Mouse (Mus musculus): ENCODE results near the gene Shisal1.

The Shisal1 gene

DNA sequence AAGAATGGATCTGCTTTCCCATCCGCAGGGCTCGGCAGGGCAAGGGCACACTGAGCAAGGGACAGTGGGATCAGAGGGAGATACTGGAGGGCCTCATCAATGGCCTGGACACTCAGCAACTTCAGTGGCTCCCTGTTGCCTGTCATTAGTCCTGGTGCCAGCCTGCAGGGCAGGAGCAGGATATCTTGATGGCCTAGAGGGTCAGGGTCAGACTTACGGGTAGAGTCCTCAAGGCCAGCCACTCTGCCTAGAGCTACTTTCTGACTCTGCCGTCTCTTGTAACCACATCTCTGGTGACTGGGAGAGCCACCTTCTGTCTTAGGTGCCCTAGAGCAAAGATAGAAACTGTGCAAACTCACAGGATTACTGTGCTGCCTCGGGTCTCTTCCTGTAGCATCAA is 23.1 kb downstream of the Shisal1 start:
- no peak for DNase-seq

DNA sequence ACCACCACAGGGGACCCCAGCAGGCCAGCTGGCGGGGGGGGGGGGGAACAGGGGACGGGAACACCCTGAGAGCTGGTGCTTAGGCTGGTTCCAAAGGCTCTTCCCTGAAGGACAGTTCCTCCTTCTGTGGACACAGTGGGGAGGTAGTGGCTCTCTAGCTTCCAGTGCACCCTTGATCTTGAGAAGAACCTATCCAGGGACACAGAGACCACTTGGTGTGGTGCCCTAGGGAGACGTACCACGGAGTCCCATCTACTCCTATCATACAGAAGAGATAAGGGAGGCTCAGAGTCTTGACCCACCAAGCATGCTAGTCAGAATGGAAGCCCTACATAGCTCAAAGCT is 28.7 kb downstream of the Shisal1 start:
- no peak for DNase-seq

DNA sequence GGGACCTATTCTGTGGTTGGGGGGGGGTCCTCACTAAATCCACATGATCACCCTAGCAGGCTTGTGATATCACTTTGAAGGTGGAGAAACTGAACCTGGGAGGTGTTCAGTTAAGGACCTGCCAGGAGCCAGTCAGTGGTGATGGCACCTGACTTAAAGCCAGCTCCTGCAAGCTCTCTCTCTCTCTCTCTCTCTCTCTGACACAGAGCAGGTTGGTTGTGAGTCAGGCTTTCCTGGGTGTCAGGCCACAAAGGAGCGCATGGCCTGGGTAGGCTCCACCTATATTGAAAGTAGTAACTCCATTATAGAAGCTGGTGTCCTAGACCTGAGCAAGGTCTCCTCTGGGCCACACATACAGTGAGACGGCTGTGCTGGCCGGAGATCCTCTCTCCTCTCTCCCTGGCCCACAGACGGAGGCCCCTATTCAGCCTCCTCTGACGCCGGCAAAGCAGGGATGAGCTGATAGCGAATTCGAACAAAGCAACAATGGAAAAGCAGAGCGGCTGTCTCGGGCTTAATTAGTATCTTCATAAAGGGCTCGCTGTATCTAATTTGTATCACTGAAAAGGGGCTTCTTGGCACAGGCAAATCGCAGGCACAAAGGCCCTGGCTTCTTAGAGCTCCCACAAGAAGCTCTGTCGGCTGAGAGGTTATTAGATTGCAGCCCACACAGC is 29.2 kb downstream of the Shisal1 start:
- DNase-seq: no peak

DNA sequence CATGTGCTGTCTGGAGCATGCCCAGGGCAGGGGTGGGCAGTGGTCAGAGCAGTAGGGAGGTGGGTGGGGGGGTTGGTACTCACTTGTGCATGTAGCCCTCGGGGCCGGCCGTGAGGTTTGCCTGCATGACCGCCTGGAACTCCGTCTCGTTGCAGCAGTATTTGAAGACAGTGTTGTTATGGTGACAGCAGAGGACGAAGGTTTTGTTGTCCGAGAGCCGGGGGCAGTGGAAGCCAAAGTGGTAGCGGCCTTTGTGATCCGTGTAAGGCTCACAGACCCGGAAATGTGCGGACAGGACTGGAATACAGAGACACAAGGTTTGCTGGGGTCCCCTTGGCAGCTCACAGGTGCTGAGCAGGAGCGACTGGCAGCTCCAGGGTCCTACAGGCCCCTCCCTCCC is 29.9 kb downstream of the Shisal1 start:
- no peak for DNase-seq

DNA sequence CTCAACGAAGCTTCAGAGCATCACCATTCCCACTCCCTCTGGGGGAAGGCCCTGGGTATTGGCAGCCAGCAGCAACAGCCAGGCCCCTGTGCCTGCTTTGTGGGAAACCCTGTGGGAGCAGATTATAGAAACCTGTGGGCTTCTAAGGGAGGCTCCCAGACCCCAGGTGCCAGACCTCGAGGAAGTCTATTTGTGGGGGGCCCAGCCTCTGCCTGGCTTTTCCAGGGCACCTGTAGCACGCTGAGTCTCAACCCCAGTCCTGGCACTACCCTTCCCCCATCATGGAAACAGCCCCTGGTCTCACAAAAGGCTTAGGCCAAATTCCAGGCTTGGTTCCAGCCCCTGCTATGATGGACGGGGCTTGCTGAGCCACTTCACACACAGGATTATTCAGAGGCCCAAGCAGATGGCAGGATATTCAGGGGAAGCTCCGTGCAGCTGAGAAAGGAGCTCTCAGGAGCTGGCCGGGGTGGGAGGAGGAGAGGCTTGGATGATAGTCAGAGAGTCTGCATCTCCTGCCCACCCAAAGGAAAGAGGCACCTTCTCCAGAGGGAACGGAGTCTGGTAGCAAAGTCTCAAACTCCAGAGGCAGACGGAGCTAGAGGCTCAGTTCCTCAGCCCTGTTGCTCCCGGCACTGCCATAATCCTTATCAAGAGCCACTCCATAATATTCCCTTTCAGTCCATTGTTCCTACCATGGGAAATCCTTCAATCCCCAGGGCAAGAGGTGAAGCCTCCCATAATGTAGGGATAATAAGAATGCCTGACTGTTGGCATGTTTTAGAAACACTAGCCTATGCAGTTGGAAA is 32.7 kb downstream of the Shisal1 start:
- DNase-seq: peak; percentile 78

DNA sequence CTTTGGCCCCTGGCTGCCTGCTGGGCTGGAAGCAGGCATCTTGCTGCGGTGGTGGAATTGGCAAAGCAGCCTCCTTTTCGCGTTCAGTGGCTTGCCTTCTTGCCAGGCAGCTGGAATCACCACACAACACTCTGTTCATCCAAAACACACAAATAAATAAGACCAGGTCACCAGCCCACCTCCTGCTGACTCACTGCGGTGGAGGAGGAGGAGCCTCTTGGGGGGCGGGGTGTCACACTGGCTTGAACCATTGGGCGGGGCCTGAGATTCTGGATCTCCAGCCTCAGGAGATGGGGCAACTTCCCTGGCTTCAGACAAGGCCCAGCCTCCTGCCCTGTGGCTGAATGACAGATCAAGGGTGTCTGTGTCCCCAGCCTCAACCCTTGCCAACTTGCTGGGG is 34.5 kb downstream of the Shisal1 start:
- DNase-seq: peak; percentile 30

DNA sequence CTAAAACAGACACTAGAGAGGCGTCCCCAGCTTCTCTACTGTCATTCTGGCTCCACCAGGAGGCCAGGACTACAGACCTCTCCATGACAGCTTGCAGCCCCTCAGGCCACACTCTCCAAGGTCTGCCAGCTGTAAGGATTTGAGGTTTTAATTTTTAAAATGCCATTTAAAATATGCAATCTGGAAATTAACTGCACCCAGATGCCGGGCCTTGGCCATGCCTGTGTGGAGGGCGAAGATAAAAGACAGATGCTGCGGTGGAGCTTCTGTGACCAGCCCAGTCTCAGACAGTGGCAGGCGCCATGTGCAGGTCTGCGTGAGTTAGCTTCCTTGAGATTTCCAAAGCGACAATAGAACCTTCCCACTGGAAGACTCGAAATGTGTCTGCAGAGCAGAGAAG is 36.8 kb downstream of the Shisal1 start:
- DNase-seq: no peak

DNA sequence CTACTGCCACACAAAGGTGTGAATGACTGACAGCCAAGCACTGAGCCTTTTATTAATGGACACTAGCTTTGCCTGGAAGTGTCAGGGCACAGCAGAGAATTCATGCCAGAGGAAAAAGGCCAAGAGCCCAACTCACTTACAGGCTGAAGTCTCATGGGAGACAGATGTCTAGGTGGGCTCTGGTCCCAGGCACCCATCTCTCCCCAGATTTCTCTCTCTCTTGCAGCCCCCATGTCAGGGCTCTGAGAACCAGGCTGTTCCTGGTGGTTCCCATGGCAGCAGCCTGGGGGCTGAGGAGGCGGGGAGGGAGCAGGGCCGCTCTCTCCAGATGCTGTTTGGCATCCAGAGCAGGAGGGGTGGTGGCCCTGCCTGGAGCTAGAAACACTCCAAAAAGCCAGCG is 38.3 kb downstream of the Shisal1 start:
- no peak for DNase-seq

DNA sequence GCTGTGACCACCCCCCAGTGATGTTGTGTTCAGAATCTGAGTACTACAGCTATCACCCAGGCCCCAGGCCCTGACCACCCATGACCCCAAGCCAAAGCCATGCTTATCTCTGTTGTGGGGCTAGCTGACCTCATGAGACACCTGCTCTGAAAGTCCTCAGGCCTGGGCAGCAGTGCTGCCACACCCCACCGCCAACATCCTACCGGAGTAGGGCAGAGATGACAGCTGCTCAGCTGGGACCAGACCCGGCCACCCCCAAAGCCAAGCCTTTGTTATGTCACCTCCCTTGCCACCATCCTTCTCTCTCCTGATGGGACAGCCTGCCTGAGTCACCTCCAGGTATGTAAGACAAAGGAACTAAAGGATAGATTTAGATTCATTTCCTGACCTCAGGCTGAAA is 41.1 kb downstream of the Shisal1 start:
- no peak for DNase-seq

DNA sequence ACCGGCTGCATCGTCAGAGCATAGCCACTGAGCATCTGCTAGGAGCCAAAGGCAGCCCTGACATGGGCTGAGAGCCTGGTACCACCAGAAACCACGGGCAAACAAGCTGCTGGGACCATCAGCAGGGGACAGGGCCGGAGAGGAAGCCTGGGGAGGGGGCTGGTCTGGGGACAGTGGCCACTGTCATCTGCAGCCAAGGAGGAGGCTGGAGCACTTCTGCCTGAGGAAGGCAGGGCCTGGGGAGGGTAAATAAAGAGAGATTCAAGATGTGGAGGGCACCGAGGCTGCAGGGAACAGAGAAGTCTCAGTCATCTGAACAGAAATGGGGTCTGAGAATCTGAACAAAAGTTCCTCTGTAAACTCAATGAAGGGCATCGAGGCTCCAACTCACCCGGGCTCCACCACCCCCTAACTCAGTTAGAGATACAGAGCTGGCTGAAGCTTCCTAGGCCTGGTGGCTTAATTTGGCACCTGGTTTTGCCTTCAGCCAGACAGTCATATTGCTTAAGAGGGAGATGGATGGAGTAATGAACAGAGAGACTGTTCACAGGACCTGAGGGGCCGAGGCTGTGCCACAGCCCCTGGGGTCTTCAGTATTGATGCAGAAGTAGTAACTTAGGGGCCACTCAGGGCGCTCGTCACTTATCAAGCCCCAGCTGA is 43.3 kb downstream of the Shisal1 start:
- DNase-seq: no peak

DNA sequence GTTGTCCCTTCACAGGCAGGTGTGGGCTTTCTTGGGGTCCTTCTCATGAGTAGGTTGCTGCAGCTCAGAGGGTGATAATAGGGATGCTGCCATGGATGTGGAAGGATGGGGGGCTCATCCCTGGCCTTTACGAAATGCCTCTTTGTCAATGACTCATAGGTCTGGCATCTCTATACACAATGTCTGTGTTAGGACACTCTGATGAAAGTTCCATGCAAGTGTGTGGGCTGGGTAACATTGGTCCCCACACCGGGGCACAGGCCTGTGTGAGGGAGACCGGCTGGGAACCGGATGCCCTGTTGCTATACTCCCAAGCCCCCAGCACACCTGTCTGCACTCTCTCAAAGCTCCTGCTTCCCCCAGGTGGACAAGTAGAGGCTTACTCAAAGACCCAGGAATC is 48.3 kb downstream of the Shisal1 start:
- no peak for DNase-seq

DNA sequence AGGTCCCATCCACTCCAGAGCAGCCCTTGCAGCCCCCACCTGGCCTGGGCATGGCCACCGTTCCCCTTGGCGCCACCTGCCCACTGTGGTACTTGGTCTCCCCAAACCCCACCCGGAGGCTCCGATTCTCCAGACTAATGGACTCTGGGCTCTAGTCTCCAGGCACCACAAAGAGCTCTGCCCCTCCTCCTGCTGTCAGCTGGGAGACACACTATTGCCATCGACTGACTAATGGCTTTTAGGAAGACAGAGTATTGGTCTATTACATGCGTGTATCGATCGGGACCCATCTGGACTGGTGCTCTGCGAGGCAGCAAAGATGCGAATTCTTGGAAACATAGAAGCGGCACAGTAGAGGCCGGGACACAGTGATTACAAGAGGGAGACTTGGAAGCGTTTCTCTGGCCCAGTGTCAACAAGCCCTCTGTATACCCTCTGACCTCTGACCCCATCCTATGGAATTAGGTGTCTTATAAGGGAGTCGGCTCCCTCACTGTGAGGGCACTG is 49.2 kb downstream of the Shisal1 start:
- no peak for DNase-seq

DNA sequence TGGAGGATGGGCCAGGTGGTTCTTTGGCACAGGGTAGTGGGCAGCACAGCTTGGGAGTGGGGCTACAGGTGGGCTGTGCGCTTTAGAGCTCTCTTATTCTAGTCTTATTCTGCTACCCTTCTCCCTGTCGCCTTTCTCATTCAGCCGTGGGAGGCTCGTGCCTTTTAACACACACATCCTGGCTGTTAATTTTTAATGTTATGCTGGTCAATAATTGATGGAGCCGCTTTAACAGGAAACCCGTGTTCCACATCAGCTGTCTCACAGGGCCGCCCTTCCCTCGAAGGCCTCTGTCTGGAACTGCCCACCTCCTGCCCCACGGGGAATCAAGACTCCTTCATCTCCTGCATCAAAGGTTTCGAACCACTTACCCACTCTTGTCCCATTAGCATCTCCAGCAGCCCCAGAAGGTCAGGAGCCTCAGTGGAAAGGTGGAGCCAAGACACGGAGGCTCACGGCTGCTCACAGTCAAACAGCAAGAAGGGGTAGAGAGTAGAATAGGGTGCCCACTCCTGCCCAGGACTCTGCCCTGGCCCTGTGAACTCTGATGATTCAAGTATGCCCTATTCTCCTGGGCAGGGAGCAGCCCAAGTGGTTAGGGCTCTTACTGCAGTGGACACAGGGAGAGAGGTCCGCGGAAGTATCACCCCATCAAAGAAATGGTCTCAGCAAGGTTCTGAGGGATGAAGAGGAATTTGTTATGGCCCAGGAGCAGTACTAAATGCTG is 51.4 kb downstream of the Shisal1 start:
- no peak for DNase-seq

DNA sequence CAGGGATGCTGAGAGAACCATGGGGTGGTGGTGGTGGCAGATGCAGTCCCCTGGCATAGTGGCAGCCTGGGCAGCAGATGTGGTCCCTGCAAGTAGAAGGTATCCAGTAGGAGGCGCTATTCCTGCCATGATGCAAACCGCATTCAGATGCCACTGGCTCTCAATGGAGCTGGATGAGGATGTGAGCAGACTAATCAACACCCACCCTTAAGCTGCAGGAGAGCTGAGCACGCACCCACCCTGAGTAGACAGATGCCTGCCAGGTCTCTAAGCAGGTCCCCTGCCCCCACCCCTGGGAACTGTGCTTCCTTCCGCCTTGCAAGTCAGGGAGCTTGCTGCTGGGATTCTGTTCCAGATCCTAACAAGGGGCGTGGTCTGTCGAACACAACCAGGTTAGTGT is 53.6 kb downstream of the Shisal1 start:
- no peak for DNase-seq

DNA sequence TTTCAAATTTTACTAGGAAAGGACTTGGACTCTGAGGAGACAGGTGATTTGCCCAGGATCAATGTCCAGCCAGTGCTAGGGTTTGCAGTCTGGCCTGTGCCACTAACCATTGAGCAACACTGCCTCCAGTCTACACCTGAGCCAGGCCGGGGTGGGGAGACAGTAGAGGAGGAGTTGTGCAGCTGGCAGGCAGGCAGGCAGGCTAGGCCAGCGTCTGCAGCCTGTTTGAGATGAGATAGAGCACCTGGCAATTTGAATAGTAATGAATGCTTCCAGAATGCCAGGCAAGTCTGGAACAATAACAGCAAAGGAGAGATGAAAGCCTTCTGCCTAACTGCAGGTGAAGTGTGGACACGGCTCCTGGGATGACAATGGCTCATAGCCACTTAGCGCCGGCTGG is 54.1 kb downstream of the Shisal1 start:
- no peak for DNase-seq

DNA sequence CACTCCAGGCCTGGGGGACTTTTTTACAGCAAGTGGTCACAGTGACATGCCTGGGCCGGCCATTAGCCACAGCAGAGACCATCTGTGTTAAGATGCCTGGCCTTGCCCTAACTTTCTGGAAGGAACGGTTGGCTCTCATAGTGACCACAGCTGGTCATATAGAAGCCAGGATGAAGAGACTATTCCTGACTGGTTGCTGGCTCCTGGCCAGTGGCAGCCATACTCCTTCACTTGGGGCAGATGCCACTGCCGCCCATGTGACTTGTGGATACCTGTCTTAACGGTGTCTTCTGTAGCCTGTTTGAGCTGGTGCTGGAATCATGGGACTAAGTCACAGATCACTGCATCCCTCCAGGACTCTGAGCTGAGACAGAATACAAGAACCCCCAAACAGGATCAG is 54.8 kb downstream of the Shisal1 start:
- DNase-seq: no peak

DNA sequence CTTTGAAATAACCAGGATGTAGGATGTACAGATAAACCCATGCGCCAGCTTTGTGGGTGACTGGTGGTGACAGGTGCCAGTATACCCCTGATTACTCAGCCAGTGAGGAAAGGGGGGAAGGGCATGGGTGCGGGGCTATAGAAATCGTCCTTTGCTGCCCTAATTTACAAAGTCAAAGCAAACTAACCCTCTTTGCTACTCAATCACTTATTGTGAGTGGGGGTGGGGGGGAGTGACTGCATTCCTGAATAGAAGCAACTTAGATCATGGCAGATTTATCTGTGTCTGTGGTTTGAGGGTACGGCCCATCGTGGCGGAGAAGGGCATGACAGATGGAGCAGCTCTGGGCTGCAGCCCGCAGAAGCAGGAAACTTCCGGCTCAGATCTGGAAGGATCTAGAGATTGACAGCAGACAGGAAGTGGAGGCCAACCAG is 58.2 kb downstream of the Shisal1 start:
- DNase-seq: no peak

DNA sequence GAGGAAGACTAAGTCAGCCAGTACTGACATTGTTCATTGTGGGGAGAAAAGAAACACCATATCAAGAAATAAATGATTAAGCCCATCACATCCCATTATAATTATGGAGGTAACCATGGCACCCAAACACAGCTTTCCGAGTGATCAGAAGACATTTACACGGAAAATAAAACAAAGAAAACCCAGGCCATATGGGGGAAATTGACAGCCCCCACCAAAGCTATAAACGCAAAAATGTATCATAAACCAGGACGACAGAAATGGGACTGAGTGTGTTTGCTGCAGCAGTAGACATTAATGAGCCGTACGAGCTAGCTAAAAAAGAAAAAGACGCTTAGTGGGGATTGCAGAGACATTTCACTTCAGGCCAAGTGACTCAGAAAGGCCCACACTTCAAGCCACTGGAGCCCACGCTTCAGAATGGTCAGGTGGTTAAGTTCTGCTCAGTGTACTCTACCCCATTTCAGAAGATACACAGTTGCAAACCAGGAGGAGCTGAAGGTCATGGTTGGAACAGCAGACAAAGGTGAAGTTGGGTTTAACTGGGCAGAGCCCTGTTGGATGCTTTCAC is 60.8 kb downstream of the Shisal1 start:
- DNase-seq: no peak

DNA sequence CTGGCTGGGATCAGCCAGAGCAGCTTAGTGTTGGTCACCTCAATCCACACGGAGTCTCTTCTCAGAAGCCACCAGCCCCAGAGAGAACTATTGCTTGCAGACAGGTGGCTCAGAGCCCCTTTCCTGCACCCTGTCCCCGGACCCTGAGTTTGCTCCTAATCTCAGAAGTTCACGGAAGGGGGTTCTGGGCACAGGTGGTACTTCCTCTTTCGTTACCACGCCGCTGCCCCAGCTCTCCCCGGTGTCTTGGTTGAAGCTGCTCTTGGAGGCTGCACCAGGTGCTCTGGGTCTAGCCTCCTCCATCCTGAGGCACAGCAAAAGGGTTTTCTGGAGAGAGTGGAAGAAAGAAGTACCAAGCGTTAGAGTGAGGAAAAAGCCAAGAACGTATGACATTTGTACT is 62.8 kb downstream of the Shisal1 start:
- DNase-seq: no peak

DNA sequence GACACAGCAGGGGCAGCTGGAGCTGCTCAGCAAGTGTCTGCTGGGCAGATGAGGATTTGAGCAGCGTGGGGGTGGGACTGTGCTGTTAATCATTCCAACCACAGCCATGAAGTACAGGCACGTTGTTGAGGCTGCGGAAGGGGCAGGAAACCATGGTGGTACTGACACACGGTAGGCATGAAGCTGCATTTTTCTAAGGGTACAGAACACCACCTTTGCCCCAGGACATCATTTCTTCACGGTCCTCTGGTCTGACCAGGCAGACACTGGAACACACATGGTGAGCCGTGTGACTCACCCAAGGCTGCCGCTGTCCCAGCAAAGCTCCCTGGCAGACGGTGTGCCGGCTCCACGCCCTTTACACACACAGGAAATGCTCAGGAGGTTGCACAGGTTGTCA is 66.7 kb downstream of the Shisal1 start:
- no peak for DNase-seq

DNA sequence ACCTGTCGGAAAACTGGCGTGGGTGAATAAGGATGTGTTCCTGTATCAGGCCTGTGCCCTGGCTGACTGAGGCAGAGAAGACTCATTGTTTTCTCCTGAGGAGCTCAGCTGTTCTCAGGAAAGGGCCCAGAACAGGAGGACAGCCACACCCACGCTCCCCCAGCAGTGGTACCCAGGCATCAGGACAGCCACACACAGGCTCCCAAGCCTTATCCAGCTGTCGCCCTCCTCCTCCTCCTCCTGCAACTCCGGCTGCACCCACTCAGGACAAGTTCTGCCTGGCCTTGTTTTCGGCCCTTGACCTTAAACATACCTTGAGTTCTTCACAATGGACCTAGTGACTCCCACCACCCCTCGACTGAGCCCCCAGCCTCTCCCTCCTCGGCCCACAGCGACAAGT is 68.2 kb downstream of the Shisal1 start:
- DNase-seq: no peak

DNA sequence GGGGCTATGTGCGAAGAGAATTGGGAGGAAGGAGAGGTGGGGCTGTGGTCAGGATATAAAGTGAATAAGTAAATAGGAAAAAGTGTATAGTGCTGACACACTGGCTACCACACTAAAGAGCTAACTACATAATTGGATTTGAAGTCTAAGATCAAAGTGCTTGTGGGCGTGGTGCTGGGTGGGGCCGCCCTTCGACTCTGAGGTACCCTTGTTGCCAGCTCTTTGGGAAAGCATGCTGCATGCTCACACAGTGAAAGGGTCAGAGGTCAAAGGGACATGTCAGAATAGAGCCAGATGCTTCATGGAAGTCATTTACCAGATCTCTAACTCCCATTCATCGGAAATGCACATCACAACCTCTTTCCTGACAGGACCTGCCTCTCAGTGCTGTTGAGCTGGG is 74.1 kb downstream of the Shisal1 start:
- no peak for DNase-seq

DNA sequence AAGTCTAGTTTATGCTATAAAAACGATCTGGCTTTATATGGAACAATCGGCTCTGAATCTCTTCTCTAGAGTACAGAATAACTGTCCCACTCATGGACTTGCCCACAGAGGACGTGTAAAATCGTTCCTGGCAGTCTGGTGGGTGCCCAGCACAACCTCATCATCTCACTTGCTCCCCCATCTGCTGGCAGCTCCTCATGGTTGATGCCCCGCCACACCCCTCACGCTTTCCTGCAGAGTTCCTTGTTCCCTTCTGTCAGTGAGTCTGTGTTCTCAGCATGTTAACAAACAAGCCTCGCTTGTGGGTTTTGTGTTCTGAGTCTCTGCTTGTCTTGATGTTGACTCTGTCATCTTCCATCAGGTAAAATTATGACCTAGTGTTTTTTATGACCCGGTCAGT is 79.5 kb downstream of the Shisal1 start:
- DNase-seq: no peak

All from right cerebral cortex, postnatal 25 days (tissue).